Mouse (Mus musculus) CH12F3 (cell line): ENCODE measurements around the gene Ghr.

Source experiments
- in situ Hi-C: fragments of 300-500 bp; cut with MboI; formaldehyde crosslinking; loops from 2 replicates; pipeline ENCODE4 v1.14.3; 2020; ENCODE audit warnings: low sequenced_read_pairs

Ghr gene

DNA sequence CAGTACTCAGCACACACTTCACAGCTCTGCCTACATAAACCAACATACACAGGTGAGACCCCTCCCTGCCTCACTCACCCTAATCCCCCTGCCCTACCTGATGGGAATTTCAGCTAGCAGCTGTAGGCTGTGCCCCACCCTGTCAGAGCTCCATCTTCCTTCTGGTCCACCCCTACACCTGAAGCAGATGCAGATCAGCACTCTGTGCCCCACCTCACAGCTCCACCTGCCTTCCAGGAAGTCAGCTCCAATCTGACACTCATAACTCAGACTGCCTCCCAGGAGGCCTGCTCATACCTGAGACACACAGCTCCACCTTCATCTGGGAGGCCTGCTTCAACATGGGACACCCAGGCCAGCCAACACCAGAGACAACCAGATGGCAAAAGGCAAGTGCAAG lies 192.6 kb downstream of the Ghr start:
- in situ Hi-C loops: no loop called here

DNA sequence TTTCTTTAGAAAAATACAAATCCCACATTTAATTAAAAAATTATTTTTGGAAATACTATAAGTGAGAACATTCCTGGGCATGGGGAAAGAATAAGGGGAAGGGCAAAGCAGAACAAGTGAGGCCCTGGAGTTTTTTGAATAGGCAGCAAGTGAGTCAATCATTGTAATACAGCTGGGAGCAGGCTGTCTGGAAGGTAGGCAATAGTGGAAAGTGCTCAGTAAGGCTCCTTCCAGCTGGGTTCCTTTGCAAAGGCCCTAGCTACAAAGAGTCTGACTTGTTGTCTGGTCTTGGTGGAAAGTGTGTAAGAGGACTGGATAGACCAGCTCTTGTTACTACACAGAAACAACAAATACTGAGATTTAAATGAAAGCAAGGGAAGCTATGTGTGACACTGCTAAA lies 194.3 kb downstream of the Ghr start:
- in situ Hi-C loops: no loop called here

DNA sequence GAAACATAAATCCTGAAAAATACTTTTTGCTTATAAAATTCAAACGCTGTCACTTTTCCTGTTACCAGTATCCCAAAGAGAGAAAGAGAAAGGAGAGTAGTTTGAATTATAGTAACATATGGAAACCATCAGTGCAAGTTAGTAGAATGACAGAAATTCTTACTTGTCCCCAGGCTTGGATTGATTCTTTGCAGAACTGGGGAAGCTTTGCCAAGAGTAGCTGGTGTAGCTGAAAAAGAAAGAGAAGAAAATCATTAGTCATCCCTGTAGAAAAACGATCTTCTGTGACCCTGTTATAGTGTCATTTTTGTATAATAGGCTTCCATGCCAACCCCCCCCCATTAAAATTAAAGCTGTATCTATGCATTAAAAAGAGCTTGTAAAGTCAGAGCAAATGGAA lies 194.8 kb downstream of the Ghr start:
- in situ Hi-C loops: no loop called here

DNA sequence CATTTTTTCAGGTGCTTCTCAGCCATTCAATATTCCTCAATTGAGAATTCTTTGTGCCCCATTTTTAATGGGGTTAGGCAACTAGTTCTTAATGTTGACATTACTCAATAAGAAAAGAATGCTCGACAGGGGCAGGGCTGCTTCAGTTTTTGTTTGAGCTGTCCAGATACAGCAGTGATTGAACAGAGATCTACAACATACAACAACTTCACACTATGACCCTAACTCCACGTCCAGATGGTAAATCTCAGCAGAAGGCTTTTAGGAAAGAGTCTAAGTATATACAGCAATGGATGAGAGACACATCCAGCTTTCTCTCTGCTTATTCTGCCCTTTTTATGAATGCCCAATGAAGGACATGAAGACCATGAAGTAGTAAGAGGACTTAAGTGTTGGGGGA lies 199.5 kb downstream of the Ghr start:
- in situ Hi-C loops: no loop called here

DNA sequence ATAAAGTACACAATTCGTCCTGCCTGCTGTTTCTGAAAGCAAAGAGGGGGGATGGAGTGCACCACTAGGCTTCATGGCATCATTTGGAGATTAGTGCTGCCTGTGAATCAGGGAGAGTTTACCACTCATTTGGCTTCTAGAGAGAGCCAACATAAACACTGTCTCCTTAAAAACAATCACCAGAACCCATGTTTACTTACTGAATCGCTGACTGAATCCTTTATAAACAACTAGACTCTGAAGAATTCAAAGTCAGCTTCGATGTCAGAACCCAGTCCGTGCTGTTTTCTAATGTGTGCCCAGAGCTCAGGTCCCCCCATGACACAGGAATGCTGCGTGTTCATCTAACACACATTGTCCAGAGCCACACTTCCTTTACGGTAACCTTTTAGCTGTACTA lies 201.9 kb downstream of the Ghr start:
- in situ Hi-C loops: no loop called here

DNA sequence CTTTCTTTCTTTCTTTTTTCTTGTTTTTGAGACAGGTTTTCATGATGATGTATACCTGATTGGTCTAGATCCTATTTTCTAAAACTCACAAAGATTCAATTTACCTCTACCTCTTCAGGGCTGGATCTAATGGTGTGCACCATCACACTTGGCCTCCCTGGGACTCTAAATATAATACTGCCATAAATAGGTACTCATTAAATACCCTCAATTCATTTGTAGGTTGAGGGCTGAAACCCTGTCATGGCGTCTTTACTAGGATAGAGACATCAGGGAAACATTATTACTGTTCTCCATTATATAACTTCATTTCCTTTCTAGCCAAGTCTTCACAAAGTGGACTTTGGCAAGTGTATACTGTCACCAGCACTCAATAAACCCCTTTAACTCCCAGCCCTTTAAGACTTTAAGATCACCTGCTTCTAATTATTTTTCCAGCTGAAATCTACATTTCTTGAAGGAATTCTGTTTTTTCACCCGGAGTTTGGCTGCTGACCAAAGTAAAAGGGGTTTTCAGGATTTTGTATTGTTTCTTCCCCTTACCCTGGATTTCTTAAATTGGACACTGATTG lies 214.9 kb downstream of the Ghr start:
- in situ Hi-C loops: no loop called here

DNA sequence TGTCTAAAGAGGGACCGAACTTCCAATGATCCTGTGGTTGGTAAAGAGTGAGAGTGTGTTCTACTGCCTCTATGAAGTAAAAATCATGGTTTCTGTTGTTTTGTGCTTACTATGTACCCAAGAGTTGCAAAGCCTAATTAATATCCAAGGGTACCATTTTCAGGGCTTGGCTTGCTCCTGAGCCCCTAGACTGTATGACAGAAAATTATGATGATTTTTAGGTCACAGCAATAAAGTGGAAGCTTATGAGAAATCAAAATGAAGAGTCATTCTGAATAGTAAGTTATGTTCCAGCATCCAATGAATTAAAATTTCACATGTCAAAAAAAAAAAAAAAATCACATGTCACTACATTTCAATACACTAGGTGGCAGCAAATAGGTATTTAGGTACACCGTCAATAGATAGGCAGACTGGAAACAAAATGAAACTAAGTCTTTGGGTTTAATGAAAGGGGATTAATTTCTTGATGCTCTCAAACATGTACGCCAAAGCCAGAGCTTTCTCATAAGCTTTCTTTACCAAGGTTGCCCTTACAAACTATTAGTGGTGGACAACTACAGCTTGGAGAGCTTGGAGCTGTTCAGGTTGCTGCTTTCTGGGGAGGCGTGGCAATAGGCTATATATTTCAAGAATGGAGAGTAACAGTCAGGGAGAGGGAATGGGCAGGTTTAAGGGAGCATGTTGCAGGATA lies 227.1 kb downstream of the Ghr start:
- in situ Hi-C loops: no loop called here

DNA sequence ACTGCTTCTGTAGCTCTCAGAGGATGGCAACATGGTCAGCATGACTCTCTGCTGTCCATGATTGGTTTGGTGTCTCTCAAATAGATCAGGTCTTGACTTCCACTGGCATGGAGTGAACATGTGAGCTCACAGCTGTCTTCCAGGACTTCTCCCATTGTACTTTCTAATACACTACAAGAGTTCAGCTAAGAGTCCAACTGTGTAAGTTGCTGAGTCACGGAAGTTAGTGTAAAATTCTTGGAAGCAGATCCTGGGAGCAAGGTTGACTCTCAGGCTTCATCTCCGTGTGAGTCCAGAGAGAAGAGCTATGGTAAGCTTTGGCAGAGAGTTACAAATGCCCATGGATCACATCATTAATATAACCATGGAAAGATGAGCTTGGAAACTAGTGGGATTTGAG lies 229.6 kb downstream of the Ghr start:
- in situ Hi-C loops: no loop called here

DNA sequence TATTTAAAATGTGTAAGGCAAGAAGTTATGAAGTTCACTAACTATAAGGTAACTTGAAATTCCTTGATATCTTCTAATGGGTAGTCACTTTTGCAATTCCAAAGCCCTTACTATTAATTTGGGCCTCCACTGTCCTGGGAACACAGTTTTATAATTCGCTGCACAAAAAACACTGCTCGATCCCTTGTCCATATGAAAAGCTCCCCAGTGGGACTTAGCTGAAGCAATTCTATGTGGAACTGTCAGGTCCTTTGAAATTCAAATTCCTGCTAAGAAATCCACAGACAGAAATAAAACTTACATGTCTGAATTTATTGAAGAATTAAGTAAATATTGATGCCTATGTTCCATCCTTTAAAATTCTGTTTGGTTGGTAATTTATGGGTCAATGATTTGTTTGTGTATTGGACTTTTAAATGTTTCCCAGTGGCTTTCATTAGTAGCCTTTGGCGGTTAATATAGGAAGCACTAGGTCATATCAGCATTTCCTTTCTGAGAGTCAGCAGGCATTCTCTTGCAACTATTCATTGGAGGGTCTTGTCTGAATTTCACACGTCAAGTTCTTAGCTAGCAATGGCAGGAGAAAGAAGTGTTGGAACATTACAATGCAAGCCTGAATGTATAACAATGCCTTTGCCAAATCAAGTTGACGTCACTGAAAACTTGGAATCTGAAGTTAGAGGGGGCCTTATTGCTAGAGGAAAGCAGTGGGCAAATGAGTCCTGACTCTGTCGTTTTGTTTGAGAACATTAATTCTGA lies 233.8 kb downstream of the Ghr start:
- in situ Hi-C loops: no loop called here

DNA sequence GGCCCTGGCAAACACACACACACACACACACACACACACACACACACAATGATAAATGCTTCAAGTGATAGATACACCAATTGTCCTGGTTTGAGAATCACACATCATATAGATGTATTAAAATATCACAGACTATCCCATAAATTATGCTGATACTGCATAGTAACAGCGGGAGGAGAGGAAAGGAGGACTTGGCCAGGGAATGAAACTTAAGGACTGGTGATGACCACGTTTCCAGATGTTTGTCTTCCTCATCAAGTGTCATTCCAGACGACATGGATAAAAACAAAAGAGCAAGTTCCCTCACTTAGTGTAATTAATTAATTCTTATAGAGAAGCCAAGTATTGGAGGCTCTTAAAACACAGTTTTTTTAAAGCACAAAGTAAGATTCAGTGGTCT lies 236.6 kb downstream of the Ghr start:
- in situ Hi-C loops: no loop called here

DNA sequence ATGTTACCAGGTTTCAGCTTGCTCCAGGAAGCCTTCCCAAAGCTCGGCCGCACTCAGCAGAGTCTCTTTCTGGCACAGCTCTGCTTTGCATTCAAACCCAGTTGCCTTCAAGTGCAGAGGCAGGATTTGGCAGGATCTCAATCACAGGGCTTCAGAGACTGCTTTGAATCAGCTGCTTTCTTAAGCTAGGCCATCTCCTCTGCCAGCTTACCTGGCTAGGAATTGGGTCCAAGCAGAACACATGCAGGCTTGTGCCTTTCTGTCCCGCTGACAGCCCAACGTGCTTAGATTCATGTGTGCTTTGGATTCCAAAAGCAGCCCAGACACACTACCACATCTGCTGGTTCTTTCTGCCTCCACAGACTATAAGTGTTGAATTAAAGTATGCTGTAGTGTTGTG lies 238.7 kb downstream of the Ghr start:
- in situ Hi-C loops: no loop called here

DNA sequence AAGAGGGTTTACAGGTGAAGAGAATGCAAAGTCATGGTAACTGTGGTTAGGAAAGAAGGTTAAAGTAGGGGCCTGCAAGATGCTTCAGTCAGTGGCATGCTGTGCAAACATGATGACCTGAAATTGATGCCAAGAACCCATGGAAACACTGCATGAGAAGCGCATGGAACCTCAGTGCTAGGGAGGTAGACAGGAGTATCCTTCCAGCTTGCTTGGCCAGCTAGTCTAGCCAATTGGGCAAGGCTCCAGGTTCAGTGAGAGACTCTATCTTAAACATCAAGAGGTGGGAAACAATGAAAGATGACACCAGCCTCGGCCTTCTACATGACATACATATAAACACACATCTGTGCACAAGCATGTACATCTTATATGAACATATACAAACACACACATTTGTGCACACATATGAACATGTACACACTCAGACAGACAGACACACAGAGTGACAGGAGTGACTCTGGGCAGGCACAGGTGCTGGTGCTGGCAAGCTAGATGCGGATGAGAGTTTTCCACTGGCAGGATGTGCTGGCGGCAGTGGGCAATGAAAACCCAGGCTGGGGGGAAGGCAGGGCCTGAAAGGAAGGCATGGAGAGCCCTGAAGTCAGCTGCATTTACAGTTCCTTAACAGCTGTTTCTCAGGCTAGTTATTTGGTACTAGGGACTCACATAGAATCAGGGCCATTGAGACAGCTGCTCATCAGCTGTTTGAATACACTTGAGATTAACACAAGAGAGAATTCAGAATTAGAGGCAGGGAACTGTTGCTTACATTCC lies 241.3 kb downstream of the Ghr start:
- in situ Hi-C loops: no loop called here

DNA sequence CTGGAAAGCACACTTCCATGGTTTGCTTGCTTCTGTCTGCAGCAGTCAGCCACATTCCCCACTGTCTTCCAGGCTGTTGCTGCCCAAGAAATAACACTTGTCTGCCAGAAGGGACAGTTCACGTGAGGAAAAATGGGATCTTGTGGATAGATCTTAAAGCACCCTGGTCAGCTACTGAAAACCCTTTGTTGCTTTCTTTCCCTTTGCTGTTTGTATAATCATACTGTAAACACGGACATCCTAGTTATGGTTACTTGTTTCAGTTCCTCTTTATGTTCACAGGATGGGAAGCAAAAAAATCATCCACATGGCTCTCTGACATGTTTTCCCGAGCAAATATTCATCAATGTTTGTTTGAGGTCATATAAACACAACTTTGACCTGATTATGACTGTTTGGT lies 243.4 kb downstream of the Ghr start:
- in situ Hi-C loops: no loop called here

DNA sequence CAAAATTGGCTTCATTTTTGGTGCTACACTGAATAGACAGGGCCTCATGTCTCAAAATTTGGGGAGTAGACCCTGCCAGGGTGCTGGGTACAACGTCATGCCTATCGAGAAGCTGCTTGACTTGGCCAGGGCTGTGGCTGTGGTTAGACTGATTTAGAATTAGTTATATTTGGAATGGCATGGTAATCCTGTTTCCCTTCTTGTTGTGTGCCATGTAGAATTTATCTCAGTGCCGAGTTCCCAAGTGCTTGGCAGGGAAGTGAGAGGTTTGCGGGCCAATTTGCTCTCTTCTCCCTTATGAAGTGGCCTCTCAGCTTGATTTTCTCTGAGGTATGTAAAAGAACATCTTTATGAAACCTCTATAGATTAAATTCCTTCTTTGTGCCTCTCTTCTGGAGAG lies 250.8 kb downstream of the Ghr start:
- in situ Hi-C loops: no loop called here

DNA sequence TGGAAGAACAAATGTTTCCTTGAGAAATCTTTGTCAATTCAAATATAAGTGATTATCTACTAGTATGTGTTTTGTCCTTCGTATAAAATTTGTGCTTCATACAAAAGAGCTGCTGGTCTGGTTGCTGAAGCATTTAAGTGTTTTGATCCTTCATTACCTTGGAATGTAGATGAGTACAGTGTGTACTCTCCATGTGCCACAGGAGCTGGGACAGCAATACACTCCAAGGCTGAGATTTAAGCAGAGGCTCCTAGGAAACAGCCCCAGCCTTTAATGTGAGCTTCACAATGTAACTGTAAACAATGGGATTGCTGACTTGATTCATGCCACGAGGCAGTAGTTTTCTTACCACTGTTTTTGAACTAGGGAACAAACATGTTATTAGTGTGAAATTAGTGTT lies 251.5 kb downstream of the Ghr start:
- in situ Hi-C loops: no loop called here

DNA sequence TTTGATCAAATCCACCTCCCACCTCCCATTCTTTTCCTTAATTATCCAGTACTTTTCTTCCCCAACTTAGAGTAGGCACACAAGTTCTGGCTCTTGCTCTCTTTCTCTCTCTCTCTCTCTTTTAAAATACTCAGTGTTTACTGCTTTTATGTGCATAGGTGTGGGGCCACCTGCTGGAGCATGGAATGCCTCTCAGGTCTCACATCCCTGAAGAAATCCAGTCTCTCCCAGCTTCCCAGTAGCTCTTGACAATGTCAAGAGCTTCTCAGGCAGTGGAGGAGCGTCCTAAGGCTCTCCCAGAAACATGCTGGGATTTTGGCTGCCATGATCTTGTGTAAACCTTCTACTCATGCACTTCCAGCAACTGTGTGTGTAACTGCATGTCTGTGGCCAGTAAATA lies 253.0 kb downstream of the Ghr start:
- in situ Hi-C loops: no loop called here

DNA sequence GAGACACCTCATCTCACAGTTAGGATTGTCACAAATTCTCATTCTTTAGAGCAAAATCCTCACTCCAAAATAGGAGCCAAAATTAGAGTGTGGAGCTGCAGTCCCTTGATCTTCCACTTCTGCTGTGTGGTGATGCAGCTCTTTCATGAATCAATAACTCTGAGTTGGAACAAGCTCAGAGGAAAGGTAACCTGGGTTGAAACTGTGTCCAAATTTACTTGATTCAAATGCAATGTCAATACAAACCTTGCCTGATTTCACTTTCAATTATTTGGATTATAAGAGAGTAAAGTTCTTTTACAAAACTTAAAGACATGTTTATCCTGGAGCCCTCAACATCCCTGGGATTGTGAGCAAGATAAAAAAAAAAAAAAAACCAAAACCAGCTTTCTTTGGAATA lies 260.3 kb downstream of the Ghr start:
- in situ Hi-C loops: no loop called here

DNA sequence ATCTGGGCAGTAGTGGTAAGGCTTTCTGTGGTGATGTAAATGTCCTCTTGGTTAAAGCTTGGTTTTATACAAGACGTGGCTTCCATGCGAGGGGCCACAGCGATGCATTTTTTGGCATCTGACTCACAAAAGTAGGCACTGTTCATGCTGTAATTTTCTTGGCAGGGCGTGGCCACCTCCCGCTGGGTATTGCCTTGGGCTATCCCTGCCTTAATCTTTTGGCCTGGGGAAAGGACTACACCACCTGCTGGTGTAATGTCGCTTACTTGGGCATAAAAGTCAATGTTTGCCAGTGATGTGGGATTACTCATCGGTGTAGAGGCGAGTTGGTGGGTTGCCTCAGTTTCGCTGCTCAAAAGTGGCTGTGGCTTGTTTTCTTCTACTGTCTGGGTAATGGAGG lies 263.4 kb downstream of the Ghr start:
- in situ Hi-C loops: no loop called here

DNA sequence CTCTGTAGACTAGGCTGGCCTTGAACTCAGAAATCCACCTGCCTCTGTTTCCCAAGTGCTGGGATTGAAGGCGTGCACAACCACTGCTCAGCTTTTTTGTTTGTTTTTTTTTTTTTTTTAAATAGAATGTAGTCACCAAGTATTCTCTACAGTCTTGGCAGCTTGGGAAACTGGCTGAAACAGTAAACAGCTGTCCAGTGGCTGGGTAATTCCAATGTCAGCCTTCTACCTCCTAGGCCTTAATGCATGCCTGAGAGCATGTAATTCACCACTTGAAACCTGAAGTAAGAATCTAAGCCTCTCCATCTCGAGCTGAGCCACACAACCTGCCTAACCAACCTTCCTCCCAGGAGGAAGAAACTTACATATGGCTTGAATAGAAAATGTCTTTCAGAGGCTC lies 266.7 kb downstream of the Ghr start:
- in situ Hi-C loops: no loop called here

DNA sequence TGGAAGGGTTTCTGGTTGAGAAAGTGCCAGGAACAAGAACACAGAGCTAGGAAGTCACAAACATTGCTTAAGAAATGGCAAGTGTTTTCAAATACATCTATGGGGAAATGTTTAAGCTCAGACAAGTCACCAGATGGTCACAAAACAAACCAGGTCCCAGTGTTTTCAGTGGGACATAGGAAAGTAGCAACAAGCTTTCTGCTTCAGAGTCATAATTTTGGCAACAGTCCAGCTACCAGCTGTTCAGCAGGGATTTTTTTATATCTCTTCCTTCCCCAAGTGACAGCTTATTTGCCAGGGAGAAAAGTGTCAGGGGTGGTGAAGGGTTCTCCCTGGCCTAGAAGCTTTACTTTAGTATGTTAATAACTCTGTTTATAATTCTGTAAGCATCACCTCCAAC lies 270.4 kb downstream of the Ghr start:
- in situ Hi-C loops: no loop called here

DNA sequence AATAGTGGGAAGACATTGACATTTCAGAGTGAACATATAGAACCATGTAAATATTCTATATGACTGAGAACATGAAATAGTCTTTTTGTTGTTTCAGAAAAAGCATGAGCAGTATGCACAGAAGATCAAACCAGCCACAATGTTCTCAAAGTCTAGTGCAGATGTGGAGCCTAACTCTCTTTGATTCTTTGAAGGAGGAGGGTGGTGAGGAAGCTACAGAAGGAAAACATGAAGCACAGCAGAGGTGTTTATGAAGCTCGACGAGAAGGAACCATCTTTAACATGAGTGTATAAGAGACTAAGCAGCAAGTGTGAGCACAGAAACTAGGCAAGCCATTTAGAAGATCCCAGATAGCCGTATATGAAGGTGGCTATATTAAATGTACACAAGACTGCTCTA lies 273.4 kb downstream of the Ghr start:
- in situ Hi-C loops: no loop called here

DNA sequence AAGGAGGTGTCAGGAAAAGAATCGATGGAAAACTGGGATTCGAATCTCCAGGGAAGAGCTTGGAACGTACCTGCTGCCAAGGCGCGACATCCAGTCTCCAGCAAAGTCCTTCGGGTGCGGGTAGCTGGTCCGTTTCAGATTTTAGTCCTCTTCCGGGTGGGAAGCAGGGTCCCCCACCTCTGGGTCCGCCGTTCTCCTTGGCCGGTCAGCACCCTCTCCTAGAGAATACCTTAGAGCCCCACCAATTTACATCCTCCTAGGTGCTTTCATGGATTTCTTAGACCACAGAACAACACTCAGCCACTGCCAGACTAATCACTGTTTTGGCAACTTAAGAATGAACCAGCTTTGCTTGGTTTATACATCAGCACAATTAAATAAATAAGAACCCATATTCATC lies 279.9 kb downstream of the Ghr start, which contains the start of gene Ccdc152:
TSS of gene Ccdc152 (minus strand) at position 101 of the 400 bp plus-strand sequence.
- in situ Hi-C loops: no loop called here
